Mouse (Mus musculus): ENCODE measurements around the gene Fstl3. TPM values are rescaled to one million over a fixed set of nuclear protein-coding genes. Genes with fewer than 3 reads are reported as not detected.

The Fstl3 gene
- polyA plus RNA-seq, 1 experiment from 2014 or later: 22.6 TPM

GRCm38 (mm10) chr10:79779193-79779592 is 2.1 kb downstream of the Fstl3 start:
- no peak overlapping the region for H3K9ac ChIP-seq (ENCODE audit: low read length)
- H3K4me2 ChIP-seq (ENCODE audit: low read depth, low read length): no peak overlapping the region
- H3K9me3 ChIP-seq (replicated peaks; ENCODE audit: control insufficient read depth, low read length): peaks cover 5% of the 10 kb centered on the region; the same call in 1 of the 2 replicates
- H3K4me3 ChIP-seq (ENCODE audit: low read length): no peak overlapping the region
- no peak overlapping the region for H3K27ac ChIP-seq (ENCODE audit: low read length)
- WGBS: 31% methylated on average over 2 of the region's 2 CpGs
- H3K4me1 ChIP-seq (ENCODE audit: control insufficient read depth, insufficient read depth, low read length): peaks cover 26% of the 10 kb centered on the region
- no peak for ATAC-seq (replicated peaks; ENCODE audit: extremely low read depth, insufficient read depth, low FRiP score)
- H3K36me3 ChIP-seq (ENCODE audit: control insufficient read depth, insufficient read depth): no peaks in the 10 kb centered on the region
- peaks cover 4% of the 10 kb centered on the region; the same call in 1 of the 2 replicates for H3K27me3 ChIP-seq (ENCODE audit: control insufficient read depth, insufficient read depth, low read length)

- Histone ChIP-seq H3K9me3 (replicated peaks; ENCODE audit: control insufficient read depth, low read length) (peaks cover 3% of the 10 kb centered on the region; the same call in 1 of the 2 replicates), H3K27me3 (ENCODE audit: control insufficient read depth, insufficient read depth, low read length) (peaks cover 7% of the 10 kb centered on the region; the same call in 1 of the 2 replicates), H3K36me3 (ENCODE audit: control insufficient read depth, insufficient read depth) (no peaks in the 10 kb centered on the region), H3K4me1 (ENCODE audit: control insufficient read depth, insufficient read depth, low read length) (peaks cover 26% of the 10 kb centered on the region), H3K27ac (ENCODE audit: low read length) (no peak overlapping the region), H3K4me3 (ENCODE audit: low read length) (peak overlapping the region; percentile 53), H3K4me2 (ENCODE audit: low read depth, low read length) (peak overlapping the region; percentile 92), H3K9ac (ENCODE audit: low read length) (peak overlapping the region; percentile 51; the same call in 1 of the 2 replicates)
- peak; percentile 77 for ATAC-seq (replicated peaks; ENCODE audit: extremely low read depth, insufficient read depth, low FRiP score)
- 3% methylated on average over 54 of the region's 55 CpGs for WGBS
These were observed 3.0 kb downstream of the Fstl3 start for GRCm38 (mm10) chr10:79779784-79780663.

GRCm38 (mm10) chr10:79780664-79781015 is 3.6 kb downstream of the Fstl3 start:
- Histone ChIP-seq H3K36me3 (ENCODE audit: control insufficient read depth, insufficient read depth) (no peaks in the 10 kb centered on the region), H3K9me3 (replicated peaks; ENCODE audit: control insufficient read depth, low read length) (no peaks in the 10 kb centered on the region), H3K27me3 (ENCODE audit: control insufficient read depth, insufficient read depth, low read length) (peaks cover 7% of the 10 kb centered on the region; the same call in 1 of the 2 replicates), H3K27ac (ENCODE audit: low read length) (no peak overlapping the region), H3K4me1 (ENCODE audit: control insufficient read depth, insufficient read depth, low read length) (peaks cover 26% of the 10 kb centered on the region), H3K9ac (ENCODE audit: low read length) (peak overlapping the region; percentile 51; the same call in 1 of the 2 replicates), H3K4me3 (ENCODE audit: low read length) (peak overlapping the region; percentile 53), H3K4me2 (ENCODE audit: low read depth, low read length) (peak overlapping the region; percentile 92)
- 2% methylated on average over 13 of the region's 13 CpGs for WGBS
- ATAC-seq (replicated peaks; ENCODE audit: extremely low read depth, insufficient read depth, low FRiP score): no peak; the same call in 1 of the 2 replicates

- peaks cover 7% of the 10 kb centered on the region; the same call in 1 of the 2 replicates for H3K27me3 ChIP-seq (ENCODE audit: control insufficient read depth, insufficient read depth, low read length)
- 42% methylated on average over 21 of the region's 21 CpGs for WGBS
- H3K9ac ChIP-seq (ENCODE audit: low read length): no peak overlapping the region
- H3K9me3 ChIP-seq (replicated peaks; ENCODE audit: control insufficient read depth, low read length): no peaks in the 10 kb centered on the region
- ATAC-seq (replicated peaks; ENCODE audit: extremely low read depth, insufficient read depth, low FRiP score): no peak
- peak overlapping the region; percentile 53 for H3K4me3 ChIP-seq (ENCODE audit: low read length)
- peak overlapping the region; percentile 92 for H3K4me2 ChIP-seq (ENCODE audit: low read depth, low read length)
- H3K36me3 ChIP-seq (ENCODE audit: control insufficient read depth, insufficient read depth): no peaks in the 10 kb centered on the region
- peaks cover 26% of the 10 kb centered on the region for H3K4me1 ChIP-seq (ENCODE audit: control insufficient read depth, insufficient read depth, low read length)
- H3K27ac ChIP-seq (ENCODE audit: low read length): no peak overlapping the region
These were observed 4.1 kb downstream of the Fstl3 start for GRCm38 (mm10) chr10:79781139-79781538.

GRCm38 (mm10) chr10:79781956-79782355 is 4.9 kb downstream of the Fstl3 start:
- no peaks in the 10 kb centered on the region for H3K9me3 ChIP-seq (replicated peaks; ENCODE audit: control insufficient read depth, low read length)
- WGBS: 64% methylated on average over 5 of the region's 5 CpGs

GRCm38 (mm10) chr10:79783050-79783449 is 6.0 kb downstream of the Fstl3 start:
- Histone ChIP-seq H3K4me2 (ENCODE audit: low read depth, low read length) (no peak overlapping the region), H3K4me1 (ENCODE audit: control insufficient read depth, insufficient read depth, low read length) (peaks cover 14% of the 10 kb centered on the region), H3K9ac (ENCODE audit: low read length) (no peak overlapping the region), H3K4me3 (ENCODE audit: low read length) (no peak overlapping the region), H3K9me3 (replicated peaks; ENCODE audit: control insufficient read depth, low read length) (no peaks in the 10 kb centered on the region), H3K27ac (ENCODE audit: low read length) (no peak overlapping the region), H3K36me3 (ENCODE audit: control insufficient read depth, insufficient read depth) (no peaks in the 10 kb centered on the region), H3K27me3 (ENCODE audit: control insufficient read depth, insufficient read depth, low read length) (peaks cover 7% of the 10 kb centered on the region; the same call in 1 of the 2 replicates)
- 58% methylated on average over 7 of the region's 7 CpGs for WGBS
- no peak for ATAC-seq (replicated peaks; ENCODE audit: extremely low read depth, insufficient read depth, low FRiP score)

More at GRCm38 (mm10) chr10:79781956-79782355, 4.9 kb downstream of the Fstl3 start:
- H3K4me2 ChIP-seq (ENCODE audit: low read depth, low read length): no peak overlapping the region
- H3K36me3 ChIP-seq (ENCODE audit: control insufficient read depth, insufficient read depth): no peaks in the 10 kb centered on the region
- peaks cover 25% of the 10 kb centered on the region for H3K4me1 ChIP-seq (ENCODE audit: control insufficient read depth, insufficient read depth, low read length)
- H3K27me3 ChIP-seq (ENCODE audit: control insufficient read depth, insufficient read depth, low read length): peaks cover 7% of the 10 kb centered on the region; the same call in 1 of the 2 replicates
- no peak overlapping the region for H3K4me3 ChIP-seq (ENCODE audit: low read length)
- no peak overlapping the region for H3K9ac ChIP-seq (ENCODE audit: low read length)
- no peak for ATAC-seq (replicated peaks; ENCODE audit: extremely low read depth, insufficient read depth, low FRiP score)
- H3K27ac ChIP-seq (ENCODE audit: low read length): no peak overlapping the region

GRCm38 (mm10) chr10:79783920-79784800 is 7.1 kb downstream of the Fstl3 start:
- peaks cover 8% of the 10 kb centered on the region for H3K4me1 ChIP-seq (ENCODE audit: control insufficient read depth, insufficient read depth, low read length)
- no peaks in the 10 kb centered on the region for H3K9me3 ChIP-seq (replicated peaks; ENCODE audit: control insufficient read depth, low read length)
- no peaks in the 10 kb centered on the region for H3K36me3 ChIP-seq (ENCODE audit: control insufficient read depth, insufficient read depth)
- WGBS: 42% methylated on average over 27 of the region's 27 CpGs
- no peak overlapping the region for H3K27ac ChIP-seq (ENCODE audit: low read length)
- no peak for ATAC-seq (replicated peaks; ENCODE audit: extremely low read depth, insufficient read depth, low FRiP score)
- no peak overlapping the region for H3K4me3 ChIP-seq (ENCODE audit: low read length)
- no peak overlapping the region for H3K9ac ChIP-seq (ENCODE audit: low read length)
- H3K27me3 ChIP-seq (ENCODE audit: control insufficient read depth, insufficient read depth, low read length): peaks cover 3% of the 10 kb centered on the region; the same call in 1 of the 2 replicates
- no peak overlapping the region for H3K4me2 ChIP-seq (ENCODE audit: low read depth, low read length)

- H3K36me3 ChIP-seq (ENCODE audit: control insufficient read depth, insufficient read depth): no peaks in the 10 kb centered on the region
- 0 out of 2 replicates have a peak, but pooled peaks have one; percentile 24 for ATAC-seq (replicated peaks; ENCODE audit: extremely low read depth, insufficient read depth, low FRiP score)
- H3K27ac ChIP-seq (ENCODE audit: low read length): peak overlapping the region; percentile 74; the same call in 1 of the 2 replicates
- peaks cover 5% of the 10 kb centered on the region; the same call in 1 of the 2 replicates for H3K27me3 ChIP-seq (ENCODE audit: control insufficient read depth, insufficient read depth, low read length)
- no peaks in the 10 kb centered on the region for H3K9me3 ChIP-seq (replicated peaks; ENCODE audit: control insufficient read depth, low read length)
- H3K4me3 ChIP-seq (ENCODE audit: low read length): peak overlapping the region; percentile 15; the same call in 1 of the 2 replicates
- peak overlapping the region; percentile 30 for H3K4me2 ChIP-seq (ENCODE audit: low read depth, low read length)
- 28% methylated on average over 7 of the region's 7 CpGs for WGBS
- 0 out of 2 replicates have a peak, but pooled peaks cover 2% of the 10 kb centered on the region for H3K4me1 ChIP-seq (ENCODE audit: control insufficient read depth, insufficient read depth, low read length)
- 0 out of 2 replicates have a peak overlapping the region, but pooled peaks have one; percentile 47 for H3K9ac ChIP-seq (ENCODE audit: low read length)
These were observed 11.5 kb downstream of the Fstl3 start for GRCm38 (mm10) chr10:79788386-79789158.

Measured in heart, embryonic 16.5 days (tissue).